8 mouse cellular contexts compared by ENCODE assay signal in genomic region chr7:28801901-28802670, GRCm38 (mm10). TPM values are rescaled to one million over a fixed set of nuclear protein-coding genes. Genes with fewer than 3 reads are reported as not detected.
A peak's percentile ranks its signal among the peaks of the same experiment; 100 is the strongest.
DNase-seq lines count a peak whose midpoint lies in the region; ATAC-seq lines count a peak whose summit lies in the region.

No protein-coding gene starts in this region.

- no peak for ATAC-seq in CD4-positive, CD25-positive, alpha-beta regulatory T cell, adult 4 months

- peak; percentile 90 for DNase-seq in 3T3-L1 (ENCODE audit: low read depth, low spot score)
- peak; percentile 86 for DNase-seq in R1 (ENCODE audit: low read depth, low spot score)
- DNase-seq in heart, adult 18-20 months, result peak; percentile 65 to 72
- peak; percentile 83 for DNase-seq in kidney, adult 9 months
- DNase-seq in lung, postnatal 36 days, result peak; percentile 85
- no peak for DNase-seq in layer of hippocampus, postnatal 25 days (ENCODE audit: extremely low spot score in 1 of 2, low spot score in 1 of 2)
- DNase-seq in spleen, adult 12 weeks (ENCODE audit: low spot score), result no peak

RNA-seq across cellular contexts. Expression of gene Hnrnpl, which starts 6.3 kb away (rescaled TPM):
- 100 to 1,000 TPM; 196 to 224 TPM for total RNA-seq in heart, adult 18-20 months (2021)
- polyA plus RNA-seq in CD4-positive, CD25-positive, alpha-beta regulatory T cell, adult 4 months (2017; shearing (Covaris generic)), result 100 to 1,000 TPM; 181 to 326 TPM
- total RNA-seq in layer of hippocampus, postnatal 25 days (2021), result 100 to 1,000 TPM; 380 to 402 TPM

RNA-seq across cellular contexts. Expression of gene Rinl, which starts 13.3 kb away (rescaled TPM):
- 1 to 10 TPM; 1.5 to 3.4 TPM for total RNA-seq in heart, adult 18-20 months (2021)
- polyA plus RNA-seq in CD4-positive, CD25-positive, alpha-beta regulatory T cell, adult 4 months (2017; shearing (Covaris generic)), result 100 to 1,000 TPM; 197 to 273 TPM
- 1 to 10 TPM; 2.6 to 3.0 TPM for total RNA-seq in layer of hippocampus, postnatal 25 days (2021)

RNA-seq across cellular contexts. Expression of gene Ech1, which starts 22.9 kb away (rescaled TPM):
- 1,000 to 10,000 TPM; 1,960 to 1,989 TPM for total RNA-seq in heart, adult 18-20 months (2021)
- polyA plus RNA-seq in CD4-positive, CD25-positive, alpha-beta regulatory T cell, adult 4 months (2017; shearing (Covaris generic)), result 100 to 1,000 TPM; 198 to 237 TPM
- total RNA-seq in layer of hippocampus, postnatal 25 days (2021), result 10 to 100 TPM; 59.7 to 66.7 TPM

RNA-seq across cellular contexts. Expression of gene Lgals4, which starts 31.6 kb away (rescaled TPM):
- 10 to 100 TPM in 1 of 2 experiments, 1 to 10 TPM in 1; 9.6 to 18.7 TPM for total RNA-seq in heart, adult 18-20 months (2021)
- 10 to 100 TPM; 28.0 to 57.1 TPM for polyA plus RNA-seq in CD4-positive, CD25-positive, alpha-beta regulatory T cell, adult 4 months (2017; shearing (Covaris generic))
- total RNA-seq in layer of hippocampus, postnatal 25 days (2021), result 1 to 10 TPM; 1.3 to 4.0 TPM

RNA-seq across cellular contexts. Expression of gene Nfkbib, which starts 34.8 kb away (rescaled TPM):
- 10 to 100 TPM; 25.8 to 26.8 TPM for total RNA-seq in heart, adult 18-20 months (2021)
- polyA plus RNA-seq in CD4-positive, CD25-positive, alpha-beta regulatory T cell, adult 4 months (2017; shearing (Covaris generic)), result 10 to 100 TPM; 54.3 to 56.8 TPM
- total RNA-seq in layer of hippocampus, postnatal 25 days (2021), result 10 to 100 TPM; 32.1 to 33.5 TPM

Comparison
In these comparisons a context has a peak if more than half of its experiments do, and no peak if none do; other contexts are left out.
1. DNase-seq: peak in 3T3-L1 (single experiment), R1 (single experiment), heart, adult 18-20 months (2 of 2), kidney, adult 9 months (single experiment) and lung, postnatal 36 days (single experiment); none in layer of hippocampus, postnatal 25 days (0 of 2) and spleen, adult 12 weeks (single experiment).
2. RNA of gene Ech1, which starts 22.9 kb away (total RNA-seq): 1,960 to 1,989 TPM in heart, adult 18-20 months; 59.7 to 66.7 TPM in layer of hippocampus, postnatal 25 days; every median in the first group is over 10 times any median in the second.